Mouse (Mus musculus): ENCODE measurements around the gene Casp7.

DNA sequence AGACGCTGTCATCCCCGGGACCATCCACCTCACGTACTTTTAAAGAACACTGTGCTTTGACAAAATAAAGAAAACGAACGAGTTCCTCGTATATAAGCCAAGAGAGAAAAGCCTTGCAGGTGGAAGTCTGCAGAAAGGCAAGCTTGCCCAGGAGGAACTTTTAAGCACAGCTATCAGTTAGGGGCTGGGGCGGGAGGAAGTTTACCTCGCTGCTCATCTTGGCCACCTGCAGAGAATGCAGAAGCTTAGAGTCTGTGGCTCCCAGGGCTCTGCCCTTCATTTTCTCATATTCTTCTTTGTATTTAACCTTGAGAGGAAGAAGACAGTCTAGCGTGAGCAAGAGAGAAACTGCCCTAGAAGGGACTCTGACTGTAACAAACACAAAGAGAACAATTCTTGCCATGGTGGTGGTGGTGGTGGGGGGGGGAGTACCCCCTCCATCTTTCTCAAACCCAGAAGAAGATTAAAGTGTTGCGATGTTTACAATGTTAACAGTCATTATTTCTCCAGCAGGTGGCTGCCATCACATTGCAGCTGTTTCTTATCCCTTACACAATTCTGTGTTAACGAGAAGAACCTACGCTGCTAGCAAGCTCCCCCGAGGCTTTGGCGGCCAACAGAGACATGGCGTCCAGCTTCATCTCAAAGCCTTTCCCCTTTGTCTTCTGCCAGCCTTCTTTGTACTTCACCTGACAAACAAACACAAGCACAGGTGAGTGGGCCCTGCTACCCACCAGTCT, 33.0 kb upstream of the Casp7 start:
- TF ChIP-seq CTCF (IDR thresholded peaks at IDR 0.05; ENCODE audit: borderline replicate concordance, insufficient read depth, low read length) (no peak), POLR2A (IDR thresholded peaks at IDR 0.05; ENCODE audit: low read depth, low read length) (no peak)

Measured in embryonic fibroblast, embryonic 13.5 days (primary cell).